Mouse (Mus musculus): ENCODE measurements around the gene March9. TPM values are rescaled to one million over a fixed set of nuclear protein-coding genes. Genes with fewer than 3 reads are reported as not detected.
A peak's percentile ranks its signal among the peaks of the same experiment; 100 is the strongest.

March9 gene
- total RNA-seq, 2 experiments from 2014 or later = 19.8 TPM

GRCm38 (mm10) chr10:127090560-127091411 lies 30.8 kb upstream of the March9 start:
- DNase-seq (ENCODE audit: low spot score in 2 of 2) = no peak
- TF ChIP-seq CTCF (conservative IDR thresholded peaks at IDR 0.05) = no peak
- Histone ChIP-seq H3K4me3 (peak overlapping the region; percentile 35), H3K27ac (peak overlapping the region; percentile 80)

DNA sequence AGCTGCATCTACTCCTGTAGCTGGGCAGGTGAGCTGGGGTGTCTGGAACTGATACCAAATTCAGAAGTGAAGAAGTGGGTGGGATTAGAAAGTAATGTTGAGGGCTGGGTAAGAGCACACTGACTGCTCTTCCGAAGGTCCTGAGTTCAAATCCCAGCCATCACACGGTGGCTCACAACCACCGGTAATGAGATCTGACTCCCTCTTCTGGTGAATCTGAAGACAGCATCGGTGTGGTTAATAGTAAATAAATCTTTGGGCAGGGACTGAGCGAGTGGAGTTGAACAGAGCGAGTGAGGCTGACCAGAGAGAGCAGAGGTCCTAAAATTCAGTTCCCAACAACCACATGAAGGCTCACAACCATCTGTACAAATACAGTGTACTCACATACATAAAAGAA lies 25.6 kb upstream of the March9 start:
- Histone ChIP-seq H3K27ac (no peak overlapping the region), H3K4me3 (no peak overlapping the region)
- DNase-seq (ENCODE audit: low spot score in 2 of 2) = no peak
- TF ChIP-seq CTCF (conservative IDR thresholded peaks at IDR 0.05) = peak; percentile 59

DNA sequence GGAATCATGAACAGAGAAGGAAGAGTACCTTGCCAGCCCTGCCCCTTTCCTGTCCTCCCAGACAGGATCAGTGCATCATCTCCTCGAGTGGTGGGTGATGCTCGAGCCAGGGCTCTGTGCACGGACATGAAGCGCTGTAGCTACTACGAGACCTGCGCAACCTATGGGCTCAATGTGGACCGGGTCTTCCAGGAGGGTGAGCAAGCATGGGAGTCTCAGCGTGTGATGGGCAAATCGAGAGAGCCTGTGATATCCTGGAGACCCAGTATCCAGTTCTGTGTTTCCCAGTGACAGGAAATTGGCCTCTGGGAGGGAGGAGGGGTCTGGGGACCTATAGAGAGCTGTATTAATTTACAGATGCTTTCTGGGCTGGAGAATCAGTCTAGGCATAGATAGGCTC lies 25.1 kb upstream of the March9 start:
- TF ChIP-seq CTCF (conservative IDR thresholded peaks at IDR 0.05) = no peak
- no peak overlapping the region for H3K4me3 ChIP-seq
- no peak for DNase-seq (ENCODE audit: low spot score in 2 of 2)
- no peak overlapping the region for H3K27ac ChIP-seq

GRCm38 (mm10) chr10:127083915-127084306 lies 23.9 kb upstream of the March9 start:
- H3K4me3 ChIP-seq = no peak overlapping the region
- H3K27ac ChIP-seq = no peak overlapping the region; the same call in 1 of the 2 replicates
- DNase-seq (ENCODE audit: low spot score in 2 of 2) = no peak
- no peak; the same call in 1 of the 2 replicates for TF ChIP-seq CTCF (conservative IDR thresholded peaks at IDR 0.05)

GRCm38 (mm10) chr10:127083292-127083914 lies 23.4 kb upstream of the March9 start:
- Histone ChIP-seq H3K27ac (peak overlapping the region; percentile 98), H3K4me3 (no peak overlapping the region)
- no peak for DNase-seq (ENCODE audit: low spot score in 2 of 2)
- peak; percentile 30 for TF ChIP-seq CTCF (conservative IDR thresholded peaks at IDR 0.05)

GRCm38 (mm10) chr10:127081996-127082620 lies 22.1 kb upstream of the March9 start:
- Histone ChIP-seq H3K27ac (peak overlapping the region; percentile 98), H3K4me3 (peak overlapping the region; percentile 81)
- no peak for DNase-seq (ENCODE audit: low spot score in 2 of 2)
- no peak for TF ChIP-seq CTCF (conservative IDR thresholded peaks at IDR 0.05)

GRCm38 (mm10) chr10:127080901-127081780 lies 21.2 kb upstream of the March9 start:
- Histone ChIP-seq H3K4me3 (peak overlapping the region; percentile 81), H3K27ac (peak overlapping the region; percentile 98)
- DNase-seq (ENCODE audit: low spot score in 2 of 2) = peak; percentile 72 to 77
- TF ChIP-seq CTCF (conservative IDR thresholded peaks at IDR 0.05) = peak; percentile 47

DNA sequence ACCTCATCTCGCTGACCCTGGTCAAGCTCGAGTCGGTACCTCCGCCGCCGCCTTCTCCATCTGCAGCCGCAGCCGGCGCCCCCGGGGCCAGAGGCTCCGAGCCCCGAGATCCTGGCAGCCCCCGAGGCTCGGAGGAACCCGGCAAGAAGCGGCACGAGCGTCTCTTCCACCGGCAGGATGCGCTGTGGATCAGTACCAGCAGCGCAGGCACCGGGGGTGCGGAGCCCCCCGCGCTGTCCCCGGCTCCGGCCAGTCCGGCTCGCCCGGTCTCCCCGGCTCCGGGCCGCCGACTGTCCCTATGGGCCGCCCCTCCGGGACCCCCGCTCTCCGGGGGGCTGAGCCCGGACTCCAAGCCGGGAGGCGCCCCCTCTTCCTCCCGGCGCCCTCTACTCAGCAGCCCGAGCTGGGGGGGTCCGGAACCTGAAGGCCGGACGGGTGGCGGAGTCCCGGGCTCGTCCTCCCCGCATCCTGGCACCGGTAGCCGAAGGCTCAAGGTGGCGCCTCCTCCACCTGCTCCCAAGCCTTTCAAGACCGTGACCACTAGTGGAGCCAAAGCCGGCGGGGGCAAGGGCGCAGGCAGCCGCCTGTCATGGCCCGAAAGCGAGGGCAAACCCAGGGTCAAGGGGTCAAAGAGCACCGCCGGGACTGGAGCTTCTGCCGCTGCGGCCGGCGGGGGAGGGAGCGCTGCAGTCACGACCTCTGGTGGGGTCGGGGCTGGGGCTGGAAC lies 19.8 kb upstream of the March9 start:
- DNase-seq (ENCODE audit: low spot score in 2 of 2) = no peak
- TF ChIP-seq CTCF (conservative IDR thresholded peaks at IDR 0.05) = peak; percentile 67
- peak overlapping the region; percentile 81 for H3K4me3 ChIP-seq
- H3K27ac ChIP-seq = peak overlapping the region; percentile 98

DNA sequence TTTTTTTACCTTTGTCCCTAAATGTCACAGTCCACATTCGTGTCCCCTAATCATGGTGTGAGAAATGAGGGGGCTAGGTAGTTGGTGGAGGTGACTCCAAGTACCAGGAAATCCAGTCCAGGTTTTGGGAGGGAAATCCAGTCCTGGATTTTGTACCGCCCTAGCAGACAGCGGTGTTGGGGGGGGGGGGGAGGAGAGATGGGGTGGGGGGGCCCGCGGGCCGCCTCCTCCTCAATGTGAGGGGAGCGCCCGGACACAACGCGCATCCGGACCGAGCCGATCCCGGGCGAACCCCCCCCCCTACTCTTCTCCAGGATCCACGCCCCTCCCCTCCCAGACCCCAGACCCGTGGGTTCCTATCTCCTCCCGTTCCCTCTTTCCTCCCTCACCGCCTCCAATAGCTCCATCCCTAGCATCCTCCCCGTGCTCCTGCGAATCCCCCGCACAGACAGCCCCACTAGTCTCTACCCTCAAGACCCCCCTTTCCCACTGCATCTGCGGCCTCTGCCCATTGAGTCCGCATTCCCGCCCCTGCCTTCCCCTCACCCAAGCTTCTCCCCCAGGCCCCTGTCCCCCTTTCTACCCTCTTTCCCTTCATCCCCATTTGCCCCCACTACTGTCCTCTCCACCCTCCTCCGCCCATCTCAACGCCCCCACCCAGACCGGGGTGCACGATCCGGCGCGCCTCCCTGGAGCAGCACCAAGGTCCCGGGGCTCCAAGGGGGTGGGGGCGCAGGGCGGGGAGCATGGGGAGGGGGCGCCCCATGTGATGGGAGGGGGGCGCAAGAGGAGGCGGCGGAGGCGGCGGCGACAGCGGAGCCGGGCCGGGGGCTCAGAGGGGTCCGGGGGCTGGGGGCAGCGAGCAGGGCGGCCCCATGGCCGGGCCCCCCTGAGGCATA lies 18.9 kb upstream of the March9 start:
- no peak for TF ChIP-seq CTCF (conservative IDR thresholded peaks at IDR 0.05)
- H3K27ac ChIP-seq = peak overlapping the region; percentile 98
- peak in 1 of 2 experiments; percentile 74 for DNase-seq (ENCODE audit: low spot score in 2 of 2)
- H3K4me3 ChIP-seq = peak overlapping the region; percentile 81

- peak overlapping the region; percentile 98 for H3K27ac ChIP-seq
- peak overlapping the region; percentile 81 for H3K4me3 ChIP-seq
- no peak for TF ChIP-seq CTCF (conservative IDR thresholded peaks at IDR 0.05)
- DNase-seq (ENCODE audit: low spot score in 2 of 2) = peak in 1 of 2 experiments; percentile 78
Observed at GRCm38 (mm10) chr10:127078001-127078676, 18.2 kb upstream of the March9 start.

Data from layer of hippocampus, adult 2 months (tissue).